Mouse (Mus musculus) hindbrain, embryonic 10.5 days (tissue): ENCODE measurements at regions not wholly inside any gene's neighbourhood (a gene's known extent, or its start where the extent isn't known, plus 50 kb on each side); places are given as distances from the start of the nearest gene placed in this dataset.

Source experiments
- DNase-seq: peaks from one replicate; pipeline ENCODE4 v3.0.0-alpha.2; 2017; ENCODE audit warnings: low spot score
- H3K27ac ChIP-seq: fragments of 300-500 bp; sonication (generic); 2 replicates; pipeline ENCODE4 v1.5.1; 2016; ENCODE audit warnings: mild to moderate bottlenecking, moderate library complexity
- H3K27me3 ChIP-seq: fragments of 300-500 bp; sonication (generic); 2 replicates; pipeline ENCODE4 v1.6.1; 2016; ENCODE audit warnings: mild to moderate bottlenecking; ENCODE audit not compliant: poor library complexity, insufficient read depth, severe bottlenecking
- H3K36me3 ChIP-seq: fragments of 300-500 bp; sonication (generic); 2 replicates; pipeline ENCODE4 v1.6.1; 2016; ENCODE audit warnings: mild to moderate bottlenecking, moderate library complexity
- H3K4me1 ChIP-seq: fragments of 300-500 bp; sonication (generic); replicated peaks from 2 replicates; pipeline ENCODE4 v1.6.1; 2016; ENCODE audit warnings: mild to moderate bottlenecking
- H3K4me3 ChIP-seq: fragments of 300-500 bp; sonication (generic); 2 replicates; pipeline ENCODE4 v1.5.1; 2016; ENCODE audit warnings: mild to moderate bottlenecking, moderate library complexity
- H3K9me3 ChIP-seq: fragments of 300-500 bp; sonication (generic); 2 replicates; pipeline ENCODE4 v1.6.1; 2016; ENCODE audit warnings: mild to moderate bottlenecking, moderate library complexity
- WGBS: fragments of 180-500 bp; shearing (Covaris S2); methylation state at CpG from one replicate; pipeline ENCODE4 v1.1.7; 2016; 5-methylcytosine and 5-hydroxymethylcytosine counted together

DNA sequence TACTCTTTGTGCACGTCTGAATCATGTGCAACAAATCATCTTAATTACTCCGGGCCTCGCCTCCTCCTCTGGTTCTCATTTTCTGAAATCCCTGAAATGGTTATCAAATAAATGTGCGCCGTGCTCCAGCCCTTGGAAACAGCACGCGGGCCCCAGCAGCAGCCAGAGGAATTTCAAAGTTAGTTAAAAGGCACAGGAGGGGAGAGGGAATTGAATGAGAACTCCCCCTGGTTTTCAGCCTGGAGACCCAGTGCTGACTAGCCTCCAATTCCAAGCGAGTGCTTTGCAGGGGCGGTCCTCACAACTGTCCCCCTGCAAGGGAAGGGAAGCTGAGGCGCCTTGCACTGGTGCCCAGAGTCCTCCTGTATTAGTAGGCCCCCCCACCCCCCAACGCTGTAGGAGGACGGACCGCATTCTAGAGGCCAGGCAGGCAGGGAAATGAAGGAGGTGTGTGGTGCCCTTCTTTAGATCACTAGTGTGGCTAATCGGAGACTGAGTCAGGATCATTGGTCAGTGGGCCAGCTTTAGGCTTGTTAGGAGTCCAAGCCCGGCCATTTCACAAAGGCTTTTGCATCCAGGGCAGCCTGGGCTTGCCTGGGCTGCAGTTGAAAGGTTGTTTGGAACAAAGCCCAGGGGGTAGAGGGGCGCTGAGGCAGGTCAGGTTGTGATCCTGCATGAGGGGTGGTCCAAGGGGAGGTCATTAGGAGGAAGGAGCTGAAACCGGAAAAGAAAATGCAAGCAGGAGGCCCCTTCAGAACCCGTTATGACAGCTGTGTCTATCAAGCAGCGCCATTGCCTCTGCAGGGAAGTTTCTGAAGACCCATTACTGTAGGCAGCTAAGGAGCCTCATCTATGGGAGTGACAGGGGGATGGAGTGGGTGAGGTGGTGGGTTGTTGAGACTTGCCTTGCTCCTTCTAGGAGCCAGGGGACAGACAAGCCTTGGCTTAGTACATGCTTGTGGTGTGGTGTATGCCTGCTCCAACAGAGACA, 80.3 kb upstream of the Igfbp7 start:
- peak; percentile 52 for DNase-seq
- peak overlapping the region; percentile 80 for H3K27ac ChIP-seq
- WGBS, result 10% methylated on average over 19 of the region's 19 CpGs
- no peaks in the 10 kb centered on the region for H3K9me3 ChIP-seq
- H3K4me3 ChIP-seq, result peak overlapping the region; percentile 28
- no peaks in the 10 kb centered on the region for H3K27me3 ChIP-seq
- H3K36me3 ChIP-seq, result no peaks in the 10 kb centered on the region
- H3K4me1 ChIP-seq, result peaks cover 15% of the 10 kb centered on the region

DNA sequence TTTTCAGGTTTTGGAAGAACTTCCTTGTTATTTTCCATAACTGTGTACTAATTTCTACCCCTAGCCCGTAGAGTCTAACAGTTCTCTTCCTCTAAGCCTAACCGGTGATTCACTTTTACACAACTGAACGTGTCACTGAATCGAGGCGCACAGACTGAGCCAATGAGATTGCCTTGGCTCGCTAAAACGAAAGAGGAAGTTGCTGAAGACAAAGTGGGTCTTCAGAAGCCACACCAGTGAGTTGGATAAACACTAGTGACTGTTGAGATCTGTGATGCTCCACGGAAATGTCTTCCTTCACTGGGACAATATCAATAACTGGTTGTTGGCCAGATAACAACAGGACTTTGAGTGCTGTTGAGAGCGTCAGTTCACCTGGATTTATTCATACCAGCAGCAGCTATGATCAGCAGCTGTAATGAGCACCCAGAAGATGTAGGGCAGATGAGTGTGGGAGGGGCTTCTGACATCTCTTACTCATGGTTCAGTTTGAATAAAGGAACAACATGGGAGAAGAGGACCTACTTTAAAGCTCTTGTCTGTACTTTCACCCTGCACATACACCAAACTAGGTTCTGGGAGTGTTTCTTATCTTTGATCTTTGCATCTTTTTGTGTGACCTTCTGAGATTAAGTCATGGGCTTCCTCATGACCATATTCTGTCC, 75.3 kb upstream of the Igfbp7 start:
- Histone ChIP-seq H3K27me3 (no peaks in the 10 kb centered on the region), H3K4me1 (peaks cover 8% of the 10 kb centered on the region), H3K9me3 (no peaks in the 10 kb centered on the region), H3K36me3 (no peaks in the 10 kb centered on the region), H3K4me3 (no peak overlapping the region), H3K27ac (no peak overlapping the region)
- no peak for DNase-seq
- 94% methylated on average over 9 of the region's 9 CpGs for WGBS

DNA sequence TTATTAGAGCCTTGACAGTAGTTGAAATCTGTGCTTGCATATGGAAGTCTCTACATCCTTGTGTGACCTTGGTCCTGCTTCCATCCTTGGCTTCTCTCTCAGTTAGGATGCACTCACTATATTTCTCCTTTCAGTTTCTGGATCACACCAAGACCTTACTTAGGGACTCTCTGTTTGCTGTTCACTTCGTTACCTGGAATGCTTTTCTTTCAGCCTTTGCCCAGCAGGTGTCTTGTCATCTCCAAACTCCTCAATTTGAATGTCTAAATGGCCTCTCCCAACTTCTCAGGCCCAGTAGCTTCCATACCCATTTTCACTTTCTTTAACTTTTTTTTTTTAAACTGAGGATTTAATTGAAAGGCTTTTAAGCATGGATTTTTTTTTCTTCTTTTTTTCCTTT, 74.0 kb upstream of the Igfbp7 start:
- no peak overlapping the region for H3K27ac ChIP-seq
- no peaks in the 10 kb centered on the region; the same call in 1 of the 2 replicates for H3K4me1 ChIP-seq
- no peaks in the 10 kb centered on the region for H3K9me3 ChIP-seq
- no peak for DNase-seq
- no peak overlapping the region for H3K4me3 ChIP-seq
- H3K36me3 ChIP-seq, result no peaks in the 10 kb centered on the region
- H3K27me3 ChIP-seq, result no peaks in the 10 kb centered on the region
- 44% methylated on average over 1 of the region's 1 CpGs for WGBS

DNA sequence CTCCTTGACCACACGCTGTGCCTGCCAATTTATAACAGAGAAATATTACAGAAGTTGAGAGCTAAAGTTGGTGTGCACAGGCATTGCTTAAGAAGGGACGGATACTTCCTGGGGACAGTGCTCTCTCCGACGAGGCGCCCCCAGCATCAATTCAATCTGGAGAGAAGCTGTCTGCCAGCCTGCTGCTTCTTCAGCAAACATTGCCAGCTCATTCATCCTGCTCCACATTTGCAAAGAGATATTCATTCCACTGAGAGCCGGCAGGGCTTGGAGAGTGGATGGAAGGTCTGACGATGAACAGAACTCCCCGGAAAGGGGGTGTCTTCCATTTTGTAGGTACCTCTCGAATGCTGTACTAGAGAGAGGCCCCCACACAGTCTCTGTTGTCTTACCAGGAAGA, 70.0 kb upstream of the Igfbp7 start:
- no peaks in the 10 kb centered on the region for H3K27me3 ChIP-seq

DNA sequence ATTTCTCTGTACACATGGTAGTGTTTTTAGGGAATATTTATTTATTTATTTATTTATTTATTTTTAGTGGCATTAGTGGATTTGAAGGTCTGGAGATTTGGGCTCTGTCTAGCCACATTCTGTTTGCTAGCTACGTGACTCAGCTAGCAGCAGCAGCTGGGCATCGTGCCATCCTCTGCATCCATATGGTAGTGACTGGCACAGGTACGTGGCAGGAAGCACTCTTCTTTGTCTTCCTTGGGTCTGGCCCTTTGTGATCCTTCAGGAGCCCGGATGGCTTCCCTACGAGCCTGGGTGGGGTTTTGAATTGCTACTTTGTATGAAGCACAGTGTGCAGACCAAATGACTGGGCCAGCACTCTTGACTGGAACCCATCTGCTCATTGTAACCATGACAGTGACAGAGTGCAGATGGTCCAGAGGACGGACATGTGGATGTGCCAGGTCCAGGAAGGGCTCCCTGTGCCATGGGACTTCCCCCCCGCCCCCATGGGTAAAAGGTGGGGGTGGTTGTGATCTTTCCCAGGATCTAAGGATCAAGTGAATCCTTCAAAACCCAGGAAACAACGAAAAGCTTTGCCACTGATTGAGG, 66.2 kb upstream of the Igfbp7 start:
- Histone ChIP-seq H3K27me3 (no peaks in the 10 kb centered on the region), H3K9me3 (no peaks in the 10 kb centered on the region), H3K4me3 (no peak overlapping the region), H3K36me3 (no peaks in the 10 kb centered on the region), H3K27ac (no peak overlapping the region), H3K4me1 (no peaks in the 10 kb centered on the region)
- no peak for DNase-seq
- WGBS, result 80% methylated on average over 8 of the region's 8 CpGs

More for the DNA sequence above, 70.0 kb upstream of the Igfbp7 start:
- 89% methylated on average over 9 of the region's 9 CpGs for WGBS
- Histone ChIP-seq H3K4me1 (no peaks in the 10 kb centered on the region), H3K27ac (no peak overlapping the region), H3K36me3 (no peaks in the 10 kb centered on the region), H3K4me3 (no peak overlapping the region), H3K9me3 (no peaks in the 10 kb centered on the region)
- DNase-seq, result no peak

DNA sequence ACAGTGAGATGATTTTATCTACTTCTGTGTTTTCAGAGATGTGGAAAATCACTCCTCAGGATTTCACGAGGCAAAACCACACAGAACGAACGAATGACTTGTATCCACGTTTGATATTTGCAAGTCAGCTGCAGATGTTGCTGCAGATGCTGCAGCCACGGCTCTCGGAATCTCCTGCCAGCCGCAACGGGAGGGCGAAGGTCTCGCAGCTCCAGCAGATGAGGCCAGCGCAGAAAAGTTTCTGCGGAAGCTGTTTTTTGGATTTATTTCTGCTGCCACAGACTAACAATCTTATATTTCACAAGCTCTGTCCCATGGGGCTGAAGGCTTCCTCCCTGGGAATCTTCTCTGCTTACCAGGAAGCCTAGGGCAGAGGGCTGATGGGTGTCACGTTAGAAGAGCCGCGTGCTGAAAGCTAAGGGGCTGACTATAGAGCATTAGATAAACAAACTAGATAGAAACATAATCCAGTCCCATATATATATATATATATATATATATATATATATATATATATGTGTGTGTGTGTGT, 61.5 kb upstream of the Igfbp7 start:
- no peaks in the 10 kb centered on the region for H3K4me1 ChIP-seq
- no peak overlapping the region for H3K27ac ChIP-seq
- DNase-seq, result no peak
- H3K4me3 ChIP-seq, result no peak overlapping the region
- WGBS, result 86% methylated on average over 15 of the region's 15 CpGs
- H3K9me3 ChIP-seq, result no peaks in the 10 kb centered on the region
- H3K27me3 ChIP-seq, result no peaks in the 10 kb centered on the region
- no peaks in the 10 kb centered on the region for H3K36me3 ChIP-seq

DNA sequence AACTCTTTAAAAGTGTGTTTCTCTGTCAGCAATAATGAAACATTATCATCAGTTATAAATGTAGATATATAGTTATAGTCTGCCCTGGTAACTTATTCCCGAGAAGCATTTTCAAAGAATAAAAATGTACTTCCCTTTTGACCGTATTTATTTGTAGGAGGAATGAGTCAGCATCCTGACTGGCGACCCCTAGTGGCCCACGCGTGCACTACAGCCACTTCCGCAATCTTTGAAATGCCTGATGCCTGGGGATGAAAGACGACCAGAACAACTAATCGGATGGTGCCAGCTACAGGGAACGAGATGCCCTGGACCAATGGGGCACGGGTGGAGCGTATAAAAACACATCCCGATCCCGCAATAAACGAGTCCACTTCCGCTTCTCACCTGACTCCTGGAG, 60.6 kb upstream of the Igfbp7 start:
- no peak overlapping the region for H3K27ac ChIP-seq
- H3K36me3 ChIP-seq, result no peaks in the 10 kb centered on the region
- H3K27me3 ChIP-seq, result no peaks in the 10 kb centered on the region
- H3K4me3 ChIP-seq, result no peak overlapping the region
- no peaks in the 10 kb centered on the region for H3K4me1 ChIP-seq
- WGBS, result 63% methylated on average over 15 of the region's 15 CpGs
- no peaks in the 10 kb centered on the region for H3K9me3 ChIP-seq
- peak; percentile 48 for DNase-seq

DNA sequence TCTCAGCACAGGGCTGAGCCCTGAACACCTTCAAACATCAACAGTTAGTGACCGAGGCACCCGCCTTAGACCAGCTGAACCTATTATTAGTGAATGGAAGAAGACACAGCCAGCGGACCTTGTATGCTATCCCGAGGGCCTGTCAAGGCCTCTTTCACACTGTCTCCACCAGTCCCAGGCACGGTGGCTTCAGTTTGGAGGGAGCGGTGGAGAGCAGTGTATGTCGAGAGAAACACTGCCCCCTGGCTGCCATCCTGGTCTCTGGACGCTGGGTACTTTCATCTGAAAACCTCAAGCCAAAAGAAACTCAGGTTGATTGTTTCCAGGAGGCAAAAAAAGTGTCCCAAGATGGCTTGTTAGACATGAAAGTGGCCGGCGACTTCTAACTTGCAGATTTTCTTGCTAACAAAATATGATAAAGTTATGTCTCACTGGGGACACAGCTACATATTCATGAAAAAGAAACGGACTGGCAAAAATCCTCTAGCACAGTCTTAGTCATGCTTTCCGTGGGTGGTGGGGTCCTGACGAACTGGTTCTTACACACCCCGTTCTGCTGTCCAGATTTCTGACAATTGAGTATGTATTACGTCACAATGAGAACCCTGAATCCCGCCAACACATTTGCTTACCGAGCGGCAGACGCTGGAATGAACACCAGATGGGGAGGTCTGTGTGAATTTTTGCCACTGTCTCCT, 57.2 kb upstream of the Igfbp7 start:
- Histone ChIP-seq H3K4me3 (no peak overlapping the region), H3K27ac (no peak overlapping the region), H3K4me1 (0 out of 2 replicates have a peak, but pooled peaks cover 3% of the 10 kb centered on the region), H3K9me3 (no peaks in the 10 kb centered on the region), H3K36me3 (no peaks in the 10 kb centered on the region), H3K27me3 (no peaks in the 10 kb centered on the region)
- DNase-seq, result peak; percentile 51
- WGBS, result 59% methylated on average over 19 of the region's 19 CpGs

DNA sequence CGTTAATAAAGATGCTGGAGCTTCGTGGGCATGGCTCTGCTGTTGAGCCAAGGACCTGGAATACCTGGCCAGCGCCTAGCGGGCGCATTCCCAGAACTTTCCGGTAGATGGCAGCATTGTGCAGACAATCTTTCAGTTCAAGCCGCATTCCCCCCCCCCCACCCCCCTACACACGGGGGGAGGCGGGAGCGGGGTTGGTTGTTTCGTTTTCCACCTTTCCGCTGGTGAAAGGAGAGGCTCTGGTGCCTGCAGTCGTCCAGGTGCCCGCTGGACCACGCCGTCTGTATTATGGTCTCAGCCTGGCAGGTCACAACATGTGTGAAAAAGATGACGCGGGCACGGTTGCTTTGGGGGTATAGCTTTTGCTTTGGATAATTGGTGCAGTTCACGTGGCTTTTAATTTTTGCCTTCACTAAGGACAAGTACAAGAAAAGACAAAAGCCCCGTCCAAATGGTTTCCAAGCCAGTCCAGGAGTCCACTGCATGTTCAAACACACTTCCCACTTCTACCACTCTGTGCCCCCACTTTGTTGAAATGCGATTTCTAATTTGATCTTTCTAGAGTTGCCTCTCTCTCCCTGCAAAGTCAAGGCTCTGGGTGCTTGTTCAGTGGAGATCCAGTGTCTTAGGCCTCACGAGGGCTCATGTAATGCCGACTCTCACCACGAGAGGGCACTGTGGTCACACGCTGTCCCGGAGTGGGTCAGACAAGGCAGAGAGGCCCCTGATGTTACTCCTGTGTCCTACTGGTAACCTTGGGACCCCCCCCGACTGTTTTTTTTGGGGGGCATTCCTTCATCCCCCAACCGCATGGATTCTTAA, 52.3 kb upstream of the Igfbp7 start:
- peak; percentile 95 for DNase-seq
- Histone ChIP-seq H3K4me3 (peak overlapping the region; percentile 61), H3K27me3 (no peaks in the 10 kb centered on the region), H3K9me3 (no peaks in the 10 kb centered on the region), H3K27ac (peak overlapping the region; percentile 85), H3K4me1 (0 out of 2 replicates have a peak, but pooled peaks cover 3% of the 10 kb centered on the region), H3K36me3 (no peaks in the 10 kb centered on the region)
- WGBS, result under 1% methylated on average over 29 of the region's 29 CpGs
